Mouse (Mus musculus) neural tube, embryonic 12.5 days (tissue): ENCODE results near the gene Tpsb2. TPM values are rescaled to one million over a fixed set of nuclear protein-coding genes. Genes with fewer than 3 reads are reported as not detected.

ENCODE experiments used
- ATAC-seq: fragments of 200-750 bp; cut with Nextera tagmentation; 2 replicates; pipeline ENCODE4 v1.8.0; 2017; ENCODE audit warnings: low read depth, mild to moderate bottlenecking, moderate TSS enrichment, moderate library complexity; ENCODE audit not compliant: low FRiP score
- H3K27ac ChIP-seq: fragments of 300-500 bp; sonication (generic); 2 replicates; pipeline ENCODE4 v1.5.1; 2016
- H3K27me3 ChIP-seq: fragments of 300-500 bp; sonication (generic); replicated peaks from 2 replicates; pipeline ENCODE4 v1.6.1; 2016; ENCODE audit warnings: mild to moderate bottlenecking
- H3K36me3 ChIP-seq: fragments of 300-500 bp; sonication (generic); 2 replicates; pipeline ENCODE4 v1.6.1; 2016; ENCODE audit warnings: mild to moderate bottlenecking
- H3K4me1 ChIP-seq: fragments of 300-500 bp; sonication (generic); 2 replicates; pipeline ENCODE4 v1.6.1; 2016
- H3K4me2 ChIP-seq: fragments of 300-500 bp; sonication (generic); replicated peaks from 2 replicates; pipeline ENCODE4 v1.6.1; 2016; ENCODE audit warnings: mild to moderate bottlenecking
- H3K4me3 ChIP-seq: fragments of 300-500 bp; sonication (generic); 2 replicates; pipeline ENCODE4 v1.5.1; 2016
- H3K9ac ChIP-seq: fragments of 300-500 bp; sonication (generic); 2 replicates; pipeline ENCODE4 v1.6.1; 2016; ENCODE audit warnings: mild to moderate bottlenecking
- H3K9me3 ChIP-seq: fragments of 300-500 bp; sonication (generic); 2 replicates; pipeline ENCODE4 v1.6.1; 2016; ENCODE audit warnings: mild to moderate bottlenecking
- WGBS: fragments of 180-500 bp; shearing (Covaris S2); methylation state at CpG from one replicate; pipeline ENCODE4 v1.1.7; 2016; 5-methylcytosine and 5-hydroxymethylcytosine counted together
- polyA plus RNA-seq: library from polyadenylated mRNA; unstranded; fragments of >200 nt; fragmentation: Nextera tagmentation; extraction: Ambion mirVana; gene quantifications from 2 replicates; pipeline ENCODE4 v1.2.1, GENCODE M21; 2016

The Tpsb2 gene
- polyA plus RNA-seq, 1 experiment from 2014 or later: not detected

- peaks cover 5% of the 10 kb centered on the region; the same call in 1 of the 2 replicates for H3K27me3 ChIP-seq
- H3K36me3 ChIP-seq: peaks cover 21% of the 10 kb centered on the region
- H3K4me1 ChIP-seq: no peaks in the 10 kb centered on the region
- H3K27ac ChIP-seq: no peak overlapping the region
- ATAC-seq: no peak
- no peaks in the 10 kb centered on the region for H3K9me3 ChIP-seq
- no peak overlapping the region for H3K4me2 ChIP-seq
- no peak overlapping the region for H3K4me3 ChIP-seq
- no peak overlapping the region for H3K9ac ChIP-seq
- WGBS: 83% methylated on average over 8 of the region's 8 CpGs
Measured at GRCm38 (mm10) chr17:25372491-25372890, 6.4 kb downstream of the Tpsb2 start.

DNA sequence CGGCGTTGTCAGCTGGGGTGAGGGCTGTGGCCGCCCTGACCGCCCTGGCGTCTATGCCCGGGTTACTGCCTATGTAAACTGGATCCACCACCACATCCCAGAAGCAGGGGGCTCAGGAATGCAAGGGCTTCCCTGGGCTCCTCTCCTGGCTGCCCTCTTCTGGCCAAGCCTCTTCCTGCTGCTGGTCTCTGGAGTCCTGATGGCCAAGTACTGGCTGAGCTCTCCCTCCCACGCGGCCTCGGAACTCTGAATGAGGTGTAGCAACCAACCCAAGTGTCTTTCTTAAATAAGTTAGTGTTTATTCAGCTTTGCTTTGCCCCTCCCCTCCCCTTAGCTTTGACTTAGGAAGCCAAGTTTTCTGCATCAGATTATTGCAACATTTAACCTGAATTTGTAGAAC lies 7.9 kb downstream of the Tpsb2 start:
- H3K4me2 ChIP-seq: no peak overlapping the region
- no peaks in the 10 kb centered on the region for H3K9me3 ChIP-seq
- no peak for ATAC-seq
- peaks cover 5% of the 10 kb centered on the region; the same call in 1 of the 2 replicates for H3K27me3 ChIP-seq
- peaks cover 23% of the 10 kb centered on the region for H3K36me3 ChIP-seq
- no peak overlapping the region for H3K9ac ChIP-seq
- H3K4me1 ChIP-seq: no peaks in the 10 kb centered on the region
- H3K27ac ChIP-seq: no peak overlapping the region
- 46% methylated on average over 9 of the region's 9 CpGs for WGBS
- H3K4me3 ChIP-seq: no peak overlapping the region

DNA sequence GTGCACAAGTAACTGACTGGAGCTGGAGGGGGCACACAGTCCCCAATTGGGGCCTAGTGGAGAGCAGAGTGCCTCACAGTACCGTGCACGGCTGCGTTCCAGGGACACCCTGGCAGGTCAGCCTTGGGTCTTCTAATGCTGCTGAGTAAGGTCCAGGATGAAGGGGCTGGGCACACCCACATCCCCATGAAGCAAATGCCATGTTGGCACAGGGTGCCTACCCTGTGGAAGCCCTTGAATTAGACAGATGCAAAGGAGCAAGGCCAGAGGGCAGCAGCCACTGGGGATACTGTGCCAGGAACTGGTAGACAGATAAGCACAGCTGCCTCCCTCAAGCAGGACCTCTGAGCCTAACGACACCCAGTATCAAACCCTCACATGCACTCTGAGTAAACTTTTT lies 28.4 kb downstream of the Tpsb2 start:
- Histone ChIP-seq H3K4me3 (no peak overlapping the region), H3K27ac (no peak overlapping the region), H3K9ac (no peak overlapping the region), H3K4me1 (peaks cover 15% of the 10 kb centered on the region), H3K9me3 (no peaks in the 10 kb centered on the region), H3K4me2 (no peak overlapping the region), H3K27me3 (no peaks in the 10 kb centered on the region), H3K36me3 (peaks cover 35% of the 10 kb centered on the region)
- ATAC-seq: no peak
- 88% methylated on average over 4 of the region's 4 CpGs for WGBS

GRCm38 (mm10) chr17:25397804-25398519 lies 31.9 kb downstream of the Tpsb2 start:
- Histone ChIP-seq H3K36me3 (peaks cover 9% of the 10 kb centered on the region), H3K9ac (no peak overlapping the region), H3K4me2 (no peak overlapping the region), H3K4me1 (peaks cover 16% of the 10 kb centered on the region), H3K4me3 (no peak overlapping the region), H3K27me3 (peaks cover 4% of the 10 kb centered on the region; the same call in 1 of the 2 replicates), H3K27ac (no peak overlapping the region), H3K9me3 (no peaks in the 10 kb centered on the region)
- WGBS: 32% methylated on average over 14 of the region's 14 CpGs
- peak; percentile 57 for ATAC-seq

GRCm38 (mm10) chr17:25398520-25398838 lies 32.4 kb downstream of the Tpsb2 start:
- no peak overlapping the region for H3K4me2 ChIP-seq
- H3K27me3 ChIP-seq: peaks cover 8% of the 10 kb centered on the region; the same call in 1 of the 2 replicates
- no peak overlapping the region for H3K27ac ChIP-seq
- no peaks in the 10 kb centered on the region for H3K9me3 ChIP-seq
- peaks cover 4% of the 10 kb centered on the region for H3K36me3 ChIP-seq
- no peak overlapping the region for H3K4me3 ChIP-seq
- ATAC-seq: no peak
- no peak overlapping the region for H3K9ac ChIP-seq
- WGBS: 20% methylated on average over 13 of the region's 13 CpGs
- H3K4me1 ChIP-seq: peaks cover 16% of the 10 kb centered on the region

GRCm38 (mm10) chr17:25400443-25400842 lies 34.3 kb downstream of the Tpsb2 start:
- Histone ChIP-seq H3K9me3 (no peaks in the 10 kb centered on the region), H3K4me1 (peaks cover 32% of the 10 kb centered on the region), H3K4me2 (no peak overlapping the region), H3K27ac (no peak overlapping the region), H3K9ac (no peak overlapping the region), H3K36me3 (no peaks in the 10 kb centered on the region; the same call in 1 of the 2 replicates), H3K4me3 (no peak overlapping the region), H3K27me3 (peaks cover 8% of the 10 kb centered on the region; the same call in 1 of the 2 replicates)
- ATAC-seq: no peak
- 6% methylated on average over 7 of the region's 7 CpGs for WGBS

DNA sequence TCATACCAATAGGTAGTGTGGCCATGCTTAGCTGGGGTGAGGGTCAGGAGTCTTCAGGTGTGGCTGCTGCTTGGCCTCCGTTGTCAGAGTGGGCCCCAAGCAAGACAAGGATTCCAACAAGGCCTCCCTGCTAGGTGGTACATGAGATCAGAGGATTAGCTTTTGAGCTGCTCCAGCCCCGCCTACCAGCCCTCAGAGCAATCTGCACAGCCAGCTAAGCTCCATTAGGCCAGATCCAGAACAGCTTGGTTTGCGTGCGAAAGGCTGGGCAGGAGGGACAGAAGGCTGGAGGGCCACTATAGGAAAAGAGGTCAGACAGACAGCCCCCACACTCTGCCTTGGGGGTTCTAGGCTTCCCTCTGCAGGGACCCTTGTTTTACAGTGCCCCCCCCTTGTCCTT lies 35.4 kb downstream of the Tpsb2 start:
- Histone ChIP-seq H3K27ac (no peak overlapping the region), H3K4me2 (no peak overlapping the region), H3K36me3 (no peaks in the 10 kb centered on the region; the same call in 1 of the 2 replicates), H3K4me3 (no peak overlapping the region), H3K9ac (no peak overlapping the region), H3K9me3 (no peaks in the 10 kb centered on the region), H3K27me3 (peaks cover 8% of the 10 kb centered on the region; the same call in 1 of the 2 replicates), H3K4me1 (peaks cover 42% of the 10 kb centered on the region)
- 60% methylated on average over 4 of the region's 4 CpGs for WGBS
- ATAC-seq: no peak

DNA sequence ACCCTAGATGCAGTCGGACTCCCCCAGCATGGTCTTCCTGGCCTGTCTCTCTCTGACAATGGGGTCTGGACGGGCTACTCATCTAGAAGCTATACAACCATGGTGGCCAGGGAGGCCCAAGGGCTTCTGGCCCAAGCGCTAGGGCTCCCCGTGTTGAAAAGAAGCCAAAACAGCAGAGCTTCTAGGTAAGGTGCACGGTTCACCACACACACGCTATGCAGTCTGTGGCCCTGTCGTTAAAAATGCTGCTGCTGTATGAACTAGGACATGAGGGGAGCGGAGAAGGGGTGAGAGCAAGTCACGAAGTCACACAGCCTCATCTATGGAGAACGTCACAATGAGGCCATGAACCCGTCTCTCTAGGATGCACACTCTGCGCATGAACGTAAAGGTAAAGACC lies 36.1 kb downstream of the Tpsb2 start:
- no peaks in the 10 kb centered on the region for H3K9me3 ChIP-seq
- H3K4me1 ChIP-seq: peaks cover 50% of the 10 kb centered on the region
- H3K9ac ChIP-seq: no peak overlapping the region
- no peak overlapping the region for H3K4me3 ChIP-seq
- no peaks in the 10 kb centered on the region for H3K36me3 ChIP-seq
- 83% methylated on average over 13 of the region's 13 CpGs for WGBS
- H3K27me3 ChIP-seq: peaks cover 8% of the 10 kb centered on the region; the same call in 1 of the 2 replicates
- no peak overlapping the region for H3K4me2 ChIP-seq
- no peak overlapping the region for H3K27ac ChIP-seq
- ATAC-seq: no peak

GRCm38 (mm10) chr17:25404190-25404589 lies 38.1 kb downstream of the Tpsb2 start:
- Histone ChIP-seq H3K4me1 (peaks cover 44% of the 10 kb centered on the region), H3K9ac (no peak overlapping the region), H3K27me3 (peaks cover 8% of the 10 kb centered on the region; the same call in 1 of the 2 replicates), H3K9me3 (no peaks in the 10 kb centered on the region), H3K4me3 (no peak overlapping the region), H3K4me2 (0 out of 2 replicates have a peak overlapping the region, but pooled peaks have one; percentile 3), H3K36me3 (no peaks in the 10 kb centered on the region), H3K27ac (no peak overlapping the region)
- no peak; the same call in 1 of the 2 replicates for ATAC-seq
- WGBS: 36% methylated on average over 3 of the region's 3 CpGs

DNA sequence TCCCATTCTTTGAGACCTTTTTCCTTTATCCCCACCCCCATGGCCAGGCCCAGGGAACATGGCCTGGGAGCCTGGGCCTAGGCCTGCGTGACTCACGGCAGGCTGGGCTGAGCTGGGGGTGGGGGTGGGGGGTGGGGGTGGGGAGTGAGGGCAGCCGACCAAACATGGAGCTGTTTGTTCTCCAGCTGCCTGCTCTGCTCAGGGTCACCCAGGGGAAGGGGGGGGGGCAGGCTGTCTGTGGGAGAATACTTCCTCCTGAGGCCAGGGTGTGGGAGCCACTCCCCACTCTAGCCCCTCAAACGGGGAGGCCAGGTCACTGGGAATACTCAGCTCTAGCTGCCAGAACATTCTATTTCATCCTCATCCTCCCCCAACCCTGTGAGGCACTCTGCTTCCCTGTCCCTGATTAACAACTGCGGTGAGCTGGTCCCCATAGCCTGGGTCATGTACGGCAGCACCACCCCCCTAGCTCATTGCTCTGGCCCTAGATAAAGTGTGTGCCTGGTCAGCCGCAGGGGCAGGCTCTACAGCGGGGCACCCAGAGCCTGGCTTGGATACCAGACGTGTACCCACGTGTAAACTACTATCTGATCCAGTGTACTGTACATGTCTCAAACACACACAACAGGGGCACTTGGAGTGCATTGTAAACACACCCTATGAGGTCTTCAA lies 39.3 kb downstream of the Tpsb2 start:
- Histone ChIP-seq H3K4me2 (peak overlapping the region; percentile 31), H3K9ac (no peak overlapping the region)
- 14% methylated on average over 10 of the region's 10 CpGs for WGBS

GRCm38 (mm10) chr17:25406011-25406441 lies 39.9 kb downstream of the Tpsb2 start:
- 12% methylated on average over 6 of the region's 6 CpGs for WGBS
- Histone ChIP-seq H3K9ac (no peak overlapping the region), H3K4me2 (peak overlapping the region; percentile 31)

More for the DNA sequence above, 39.3 kb downstream of the Tpsb2 start:
- H3K9me3 ChIP-seq: no peaks in the 10 kb centered on the region
- H3K4me3 ChIP-seq: no peak overlapping the region
- peak; percentile 26; the same call in 1 of the 2 replicates for ATAC-seq
- H3K27me3 ChIP-seq: peaks cover 8% of the 10 kb centered on the region; the same call in 1 of the 2 replicates
- no peaks in the 10 kb centered on the region for H3K36me3 ChIP-seq
- H3K27ac ChIP-seq: no peak overlapping the region
- peaks cover 51% of the 10 kb centered on the region for H3K4me1 ChIP-seq

DNA sequence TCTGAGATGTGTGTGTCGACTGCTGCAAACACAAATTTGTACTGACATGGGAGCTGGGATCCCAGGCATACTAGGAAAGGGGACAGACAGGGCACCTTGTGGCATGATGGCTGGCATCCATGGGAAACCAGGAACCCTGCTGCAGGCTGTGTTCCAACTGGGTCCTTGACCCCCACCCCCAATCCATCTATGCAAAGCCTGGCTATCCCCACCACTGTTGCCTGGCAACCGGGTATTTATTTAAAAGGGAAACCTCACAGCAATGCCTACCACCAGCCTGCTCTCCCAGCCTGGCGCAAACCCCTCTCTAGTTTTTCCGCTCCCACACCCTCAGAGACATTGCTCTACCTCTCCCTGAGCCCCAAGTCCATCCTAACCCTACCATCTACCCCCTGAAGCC lies 41.2 kb downstream of the Tpsb2 start:
- no peak overlapping the region for H3K27ac ChIP-seq
- peaks cover 8% of the 10 kb centered on the region; the same call in 1 of the 2 replicates for H3K27me3 ChIP-seq
- H3K9ac ChIP-seq: no peak overlapping the region
- H3K4me2 ChIP-seq: no peak overlapping the region
- H3K4me1 ChIP-seq: peaks cover 57% of the 10 kb centered on the region
- no peaks in the 10 kb centered on the region for H3K36me3 ChIP-seq
- H3K4me3 ChIP-seq: no peak overlapping the region
- no peak for ATAC-seq
- WGBS: 79% methylated on average over 4 of the region's 4 CpGs
- H3K9me3 ChIP-seq: no peaks in the 10 kb centered on the region

More at GRCm38 (mm10) chr17:25406011-25406441, 39.9 kb downstream of the Tpsb2 start:
- Histone ChIP-seq H3K4me1 (peaks cover 51% of the 10 kb centered on the region), H3K9me3 (no peaks in the 10 kb centered on the region), H3K27ac (no peak overlapping the region), H3K36me3 (no peaks in the 10 kb centered on the region), H3K4me3 (no peak overlapping the region), H3K27me3 (peaks cover 8% of the 10 kb centered on the region; the same call in 1 of the 2 replicates)
- ATAC-seq: 0 out of 2 replicates have a peak, but pooled peaks have one; percentile 22
